Mouse (Mus musculus) stomach, postnatal 0 days (tissue): ENCODE data around the gene Cyp2j6. TPM values are rescaled to one million over a fixed set of nuclear protein-coding genes. Genes with fewer than 3 reads are reported as not detected.

Source experiments
- ATAC-seq: fragments of 200-750 bp; cut with Nextera tagmentation; 2 replicates; pipeline ENCODE4 v1.8.0; 2017; ENCODE audit not compliant: low FRiP score, low TSS enrichment
- DNase-seq: peaks from one replicate; pipeline ENCODE4 v3.0.0-alpha.2; 2016; ENCODE audit warnings: low spot score
- H3K27ac ChIP-seq: fragments of 300-500 bp; sonication (generic); replicated peaks from 2 replicates; pipeline ENCODE4 v1.5.1; 2014; ENCODE audit warnings: mild to moderate bottlenecking, control low read depth
- H3K27me3 ChIP-seq: fragments of 300-500 bp; sonication (generic); 2 replicates; pipeline ENCODE4 v1.6.1; 2014; ENCODE audit warnings: low read length; ENCODE audit not compliant: control insufficient read depth, insufficient read depth
- H3K36me3 ChIP-seq: fragments of 300-500 bp; sonication (generic); 2 replicates; pipeline ENCODE4 v1.6.1; 2014; ENCODE audit warnings: low read length, mixed read lengths; ENCODE audit not compliant: control insufficient read depth, insufficient read depth
- H3K4me1 ChIP-seq: fragments of 300-500 bp; sonication (generic); replicated peaks from 2 replicates; pipeline ENCODE4 v1.6.1; 2014; ENCODE audit warnings: antibody characterized with exemption; ENCODE audit not compliant: control insufficient read depth, insufficient read depth
- H3K4me2 ChIP-seq: fragments of 300-500 bp; sonication (generic); replicated peaks from 2 replicates; pipeline ENCODE4 v1.6.1; 2014; ENCODE audit warnings: low read depth, mild to moderate bottlenecking, control low read depth, moderate library complexity
- H3K4me3 ChIP-seq: fragments of 300-500 bp; sonication (generic); 2 replicates; pipeline ENCODE4 v1.5.1; 2014; ENCODE audit warnings: low read depth, low read length, control low read depth
- H3K9ac ChIP-seq: fragments of 300-500 bp; sonication (generic); 2 replicates; pipeline ENCODE4 v1.6.1; 2014; ENCODE audit warnings: mild to moderate bottlenecking, low read length, control low read depth, mixed read lengths
- H3K9me3 ChIP-seq: fragments of 300-500 bp; sonication (generic); 2 replicates; pipeline ENCODE4 v1.6.1; 2016; ENCODE audit warnings: low read length; ENCODE audit not compliant: control insufficient read depth
- CTCF ChIP-seq: IDR thresholded peaks from 2 replicates; pipeline ENCODE4 v1.5.1; 2016; ENCODE audit warnings: antibody characterized with exemption, low read depth, mild to moderate bottlenecking, moderate library complexity
- EP300 ChIP-seq: optimal IDR thresholded peaks from 2 replicates; pipeline ENCODE3; 2016; ENCODE audit warnings: antibody characterized with exemption
- WGBS: fragments of 180-500 bp; shearing (Covaris S2); extraction: QIAGEN DNeasy Blood & Tissue Kit; methylation state at CpG from one replicate; pipeline ENCODE4 v1.1.7; 2014; 5-methylcytosine and 5-hydroxymethylcytosine counted together
- polyA plus RNA-seq: library from polyadenylated mRNA; unstranded; fragments of >200 nt; fragmentation: Nextera tagmentation; extraction: Ambion mirVana; gene quantifications from 2 replicates; pipeline ENCODE4 v1.2.1, GENCODE M21; 2015

The Cyp2j6 gene
- polyA plus RNA-seq, 1 experiment from 2014 or later, result 21.5 TPM

- Histone ChIP-seq H3K4me3 (no peak overlapping the region), H3K36me3 (no peaks in the 10 kb centered on the region), H3K4me1 (no peaks in the 10 kb centered on the region), H3K9ac (no peak overlapping the region), H3K4me2 (no peak overlapping the region), H3K27ac (no peak overlapping the region), H3K27me3 (no peaks in the 10 kb centered on the region), H3K9me3 (no peaks in the 10 kb centered on the region)
- TF ChIP-seq EP300, result no peak
- no peak for TF ChIP-seq CTCF
- no peak for ATAC-seq
- 40% methylated on average over 3 of the region's 3 CpGs for WGBS
- no peak for DNase-seq
These were observed 16.0 kb upstream of the Cyp2j6 start for GRCm38 (mm10) chr4:96569442-96569841.

GRCm38 (mm10) chr4:96567988-96568387 is 14.5 kb upstream of the Cyp2j6 start:
- H3K27me3 ChIP-seq, result no peaks in the 10 kb centered on the region
- H3K4me3 ChIP-seq, result no peak overlapping the region
- H3K4me1 ChIP-seq, result no peaks in the 10 kb centered on the region
- no peak overlapping the region for H3K9ac ChIP-seq
- no peaks in the 10 kb centered on the region for H3K36me3 ChIP-seq
- no peaks in the 10 kb centered on the region for H3K9me3 ChIP-seq
- TF ChIP-seq EP300 (no peak), CTCF (peak; percentile 52)
- H3K27ac ChIP-seq, result no peak overlapping the region
- WGBS, result 76% methylated on average over 1 of the region's 1 CpGs
- DNase-seq (peak; percentile 25), ATAC-seq (peak; percentile 92)
- H3K4me2 ChIP-seq, result no peak overlapping the region

DNA sequence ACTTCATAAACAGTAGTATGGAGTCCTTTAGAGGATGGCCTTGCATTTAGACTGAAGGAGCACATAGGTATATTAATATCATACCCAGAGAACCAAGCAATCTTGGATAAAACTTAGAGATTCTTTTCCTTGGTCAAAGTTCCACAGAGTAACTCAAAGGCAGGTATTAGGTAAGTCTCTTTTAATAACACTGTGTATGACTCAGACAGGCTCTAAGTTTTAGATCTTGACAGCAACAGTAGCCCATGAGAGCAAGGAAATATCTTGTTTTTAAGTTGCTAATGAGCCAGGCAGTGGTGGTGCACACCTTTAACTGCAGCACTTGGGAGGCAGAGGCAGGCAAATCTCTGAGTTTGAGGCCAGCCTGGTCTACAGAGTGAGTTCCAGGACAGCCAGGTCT is 12.3 kb upstream of the Cyp2j6 start:
- no peak overlapping the region for H3K4me3 ChIP-seq
- ATAC-seq (0 out of 2 replicates have a peak, but pooled peaks have one; percentile 63), DNase-seq (no peak)
- H3K36me3 ChIP-seq, result no peaks in the 10 kb centered on the region
- no peak overlapping the region for H3K9ac ChIP-seq
- no peak overlapping the region for H3K27ac ChIP-seq
- no peaks in the 10 kb centered on the region for H3K27me3 ChIP-seq
- no peak overlapping the region for H3K4me2 ChIP-seq
- H3K9me3 ChIP-seq, result no peaks in the 10 kb centered on the region
- TF ChIP-seq EP300 (no peak), CTCF (no peak)
- no peaks in the 10 kb centered on the region for H3K4me1 ChIP-seq

DNA sequence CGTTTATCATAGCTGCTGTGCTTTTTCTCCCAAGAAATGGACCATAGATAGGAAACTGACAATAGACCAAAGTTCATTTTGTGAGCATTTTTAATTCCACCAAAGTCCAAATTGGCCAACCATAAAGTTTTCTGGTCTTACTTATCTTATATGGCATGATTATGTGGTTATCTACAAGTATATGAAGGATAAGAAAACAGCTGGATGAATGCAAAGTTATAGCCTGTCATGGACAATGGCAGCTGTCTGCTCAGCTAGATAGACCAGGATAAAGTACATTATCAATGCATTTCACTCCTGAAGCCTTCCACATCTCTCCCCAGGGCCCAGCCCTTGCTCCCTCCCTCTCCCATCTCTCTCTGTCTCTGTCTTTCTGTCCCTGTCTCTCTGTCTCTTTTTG is 7.0 kb upstream of the Cyp2j6 start:
- Histone ChIP-seq H3K9ac (no peak overlapping the region), H3K27me3 (no peaks in the 10 kb centered on the region), H3K4me3 (no peak overlapping the region), H3K36me3 (no peaks in the 10 kb centered on the region), H3K27ac (no peak overlapping the region), H3K4me1 (no peaks in the 10 kb centered on the region), H3K9me3 (no peaks in the 10 kb centered on the region), H3K4me2 (no peak overlapping the region)
- ATAC-seq, result no peak
- DNase-seq, result no peak
- 85% methylated on average over 1 of the region's 1 CpGs for WGBS
- TF ChIP-seq EP300, result no peak

- 83% methylated on average over 1 of the region's 1 CpGs for WGBS
- ATAC-seq, result no peak
These were observed 6.3 kb upstream of the Cyp2j6 start for GRCm38 (mm10) chr4:96559781-96560180.

DNA sequence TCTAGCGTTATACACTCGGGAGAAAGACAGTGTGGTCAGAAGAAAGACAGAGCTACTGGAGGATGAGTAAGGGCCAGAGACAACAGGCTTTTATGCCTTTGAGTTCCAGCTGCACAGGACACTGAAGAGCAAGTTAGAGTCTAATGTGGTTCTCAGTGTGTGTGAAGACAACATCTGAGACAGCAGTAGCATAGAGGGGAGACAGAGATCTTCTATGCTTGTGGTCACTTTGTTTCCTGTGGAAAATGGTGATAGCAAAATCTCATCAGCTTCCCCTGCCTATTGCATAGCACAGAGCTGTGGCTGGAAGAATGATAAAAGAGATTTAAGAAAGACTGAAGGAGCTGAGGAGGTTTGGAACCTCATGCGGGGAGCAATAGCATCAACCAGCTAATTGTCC is 1.8 kb downstream of the Cyp2j6 start:
- H3K4me2 ChIP-seq, result no peak overlapping the region; the same call in 1 of the 2 replicates
- TF ChIP-seq CTCF (no peak), EP300 (no peak)
- H3K27ac ChIP-seq, result no peak overlapping the region
- no peak overlapping the region for H3K9ac ChIP-seq
- no peaks in the 10 kb centered on the region for H3K9me3 ChIP-seq
- no peak overlapping the region for H3K4me3 ChIP-seq
- no peaks in the 10 kb centered on the region for H3K36me3 ChIP-seq
- 80% methylated on average over 3 of the region's 3 CpGs for WGBS
- DNase-seq (no peak), ATAC-seq (no peak)
- H3K27me3 ChIP-seq, result no peaks in the 10 kb centered on the region
- no peaks in the 10 kb centered on the region for H3K4me1 ChIP-seq

More at GRCm38 (mm10) chr4:96559781-96560180, 6.3 kb upstream of the Cyp2j6 start:
- Histone ChIP-seq H3K4me3 (no peak overlapping the region), H3K27me3 (no peaks in the 10 kb centered on the region), H3K27ac (no peak overlapping the region), H3K4me1 (no peaks in the 10 kb centered on the region), H3K9me3 (no peaks in the 10 kb centered on the region), H3K4me2 (no peak overlapping the region), H3K36me3 (no peaks in the 10 kb centered on the region), H3K9ac (no peak overlapping the region)
- no peak for DNase-seq
- no peak for TF ChIP-seq CTCF
- TF ChIP-seq EP300, result no peak
